In the genomic region with DNA sequence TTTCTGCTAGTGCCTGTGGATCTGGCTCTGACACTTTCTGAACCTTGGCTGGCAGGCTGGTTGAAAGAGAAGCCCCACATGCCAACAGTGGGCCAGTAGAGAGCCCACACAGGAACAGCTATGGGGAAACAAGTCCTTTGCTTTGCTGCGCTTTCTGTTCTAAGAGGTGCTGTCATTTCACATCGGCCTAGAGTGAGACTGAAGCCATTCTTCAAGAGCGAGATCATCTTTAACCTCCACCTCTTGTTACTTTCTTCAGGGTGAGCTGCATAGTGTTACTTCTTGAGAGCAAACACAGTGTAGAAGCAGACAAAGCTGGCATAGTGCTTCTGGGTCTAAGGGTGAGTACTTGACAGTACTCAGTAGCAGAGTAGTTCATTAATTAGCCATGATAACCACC, we compare ENCODE assay signal across 19 mouse cellular contexts.
A peak's percentile ranks its signal among the peaks of the same experiment; 100 is the strongest.
DNase-seq lines count a peak whose midpoint lies in the region; ATAC-seq lines count a peak whose summit lies in the region.
"Had no signal": no experiment of that assay in that cellular context is flagged by ENCODE, and none has a peak within 500 bp of the region (broad histone marks: within the 10 kb centered on the region; RNA-seq: fewer than 3 reads in every experiment).

No protein-coding gene starts in this region.

- no peak overlapping the region for H3K4me3 ChIP-seq in heart, embryonic 10.5 days
- no peak overlapping the region for H3K4me3 ChIP-seq in lung, embryonic 15.5 days
- H3K4me3 ChIP-seq in embryonic facial prominence, embryonic 11.5 days (ENCODE audit: low read depth, low read length): no peak overlapping the region
- H3K4me3 ChIP-seq in stomach, embryonic 16.5 days (replicated peaks; ENCODE audit: low read length): no peak overlapping the region
- H3K4me3 ChIP-seq: heart, embryonic 12.5 days; hindbrain, embryonic 13.5 days; layer of hippocampus, adult 2 months; midbrain, embryonic 12.5 days; myocyte; neural tube, embryonic 15.5 days had no signal

- no peaks in the 10 kb centered on the region for H3K9me3 ChIP-seq in heart, embryonic 10.5 days
- no peaks in the 10 kb centered on the region for H3K9me3 ChIP-seq in lung, embryonic 15.5 days
- no peaks in the 10 kb centered on the region for H3K9me3 ChIP-seq in embryonic facial prominence, embryonic 11.5 days (replicated peaks; ENCODE audit: control insufficient read depth, low read length)
- H3K9me3 ChIP-seq in stomach, embryonic 16.5 days (replicated peaks; ENCODE audit: control insufficient read depth, low read length): no peaks in the 10 kb centered on the region
- H3K9me3 ChIP-seq: heart, embryonic 12.5 days; hindbrain, embryonic 13.5 days; midbrain, embryonic 12.5 days; neural tube, embryonic 15.5 days had no signal

- H3K27ac ChIP-seq in heart, embryonic 10.5 days: peak overlapping the region; percentile 49; the same call in 1 of the 2 replicates
- H3K27ac ChIP-seq in lung, embryonic 15.5 days: peak overlapping the region; percentile 21; the same call in 1 of the 2 replicates
- no peak overlapping the region for H3K27ac ChIP-seq in embryonic facial prominence, embryonic 11.5 days (replicated peaks; ENCODE audit: low read depth, low read length)
- H3K27ac ChIP-seq in stomach, embryonic 16.5 days (ENCODE audit: low read length): 0 out of 2 replicates have a peak overlapping the region, but pooled peaks have one; percentile 29
- H3K27ac ChIP-seq: hindbrain, embryonic 13.5 days; kidney, postnatal 0 days; layer of hippocampus, adult 2 months; liver, embryonic 14.5 days; midbrain, embryonic 12.5 days; neural tube, embryonic 15.5 days had no signal

- no peak overlapping the region for H3K9ac ChIP-seq in lung, embryonic 15.5 days
- no peak overlapping the region for H3K9ac ChIP-seq in embryonic facial prominence, embryonic 11.5 days (replicated peaks; ENCODE audit: low read length)
- H3K9ac ChIP-seq in stomach, embryonic 16.5 days (ENCODE audit: low read length): no peak overlapping the region
- H3K9ac ChIP-seq: heart, embryonic 12.5 days; hindbrain, embryonic 13.5 days; liver, embryonic 14.5 days; midbrain, embryonic 12.5 days; neural tube, embryonic 15.5 days had no signal

- ATAC-seq in lung, embryonic 15.5 days (ENCODE audit: borderline replicate concordance, extremely low read depth, low FRiP score, low TSS enrichment): no peak
- no peak for ATAC-seq in embryonic facial prominence, embryonic 11.5 days (replicated peaks; ENCODE audit: insufficient number of reproducible peaks, low FRiP score, low TSS enrichment, low read depth)
- ATAC-seq in stomach, embryonic 16.5 days (ENCODE audit: insufficient read depth, low FRiP score): no peak
- ATAC-seq in erythroblast, adult 5-6 weeks (replicated peaks; ENCODE audit: low FRiP score, poor library complexity, severe bottlenecking): no peak
- ATAC-seq: intestine, postnatal 0 days had no signal

- 32% methylated on average over 3 of the region's 3 CpGs for WGBS in heart, embryonic 10.5 days
- 35% methylated on average over 3 of the region's 3 CpGs for WGBS in lung, embryonic 15.5 days
- 55% methylated on average over 3 of the region's 3 CpGs for WGBS in embryonic facial prominence, embryonic 11.5 days
- 51% methylated on average over 3 of the region's 3 CpGs for WGBS in stomach, embryonic 16.5 days

- H3K36me3 ChIP-seq in heart, embryonic 10.5 days: no peaks in the 10 kb centered on the region
- no peaks in the 10 kb centered on the region for H3K36me3 ChIP-seq in lung, embryonic 15.5 days
- H3K36me3 ChIP-seq in embryonic facial prominence, embryonic 11.5 days (replicated peaks; ENCODE audit: control insufficient read depth, insufficient read depth, low read depth, low read length): no peaks in the 10 kb centered on the region
- H3K36me3 ChIP-seq in stomach, embryonic 16.5 days (ENCODE audit: control insufficient read depth, insufficient read depth, low read length): no peaks in the 10 kb centered on the region
- H3K36me3 ChIP-seq: heart, embryonic 12.5 days; hindbrain, embryonic 13.5 days; midbrain, embryonic 12.5 days; neural tube, embryonic 15.5 days had no signal

- H3K4me1 ChIP-seq in heart, embryonic 10.5 days: peaks cover 27% of the 10 kb centered on the region
- H3K4me1 ChIP-seq in lung, embryonic 15.5 days: peaks cover 47% of the 10 kb centered on the region
- no peaks in the 10 kb centered on the region for H3K4me1 ChIP-seq in embryonic facial prominence, embryonic 11.5 days (ENCODE audit: control insufficient read depth, insufficient read depth, low read length)
- H3K4me1 ChIP-seq in stomach, embryonic 16.5 days (ENCODE audit: control insufficient read depth, insufficient read depth, low read length): peaks cover 15% of the 10 kb centered on the region

- DNase-seq in heart, embryonic 10.5 days (ENCODE audit: low spot score): no peak
- no peak for DNase-seq in heart, adult 8-10 months (ENCODE audit: low spot score)
- DNase-seq in lung, postnatal 4 days: no peak
- peak; percentile 25 for DNase-seq in embryonic facial prominence, embryonic 11.5 days (ENCODE audit: low spot score)
- DNase-seq: cerebellum, adult 9-10 months; left cerebral cortex, postnatal 4 days; thymus, postnatal 36 days had no signal

- no peak overlapping the region for H3K4me2 ChIP-seq in lung, embryonic 15.5 days
- no peak overlapping the region for H3K4me2 ChIP-seq in embryonic facial prominence, embryonic 11.5 days (ENCODE audit: low read depth, low read length)
- H3K4me2 ChIP-seq in stomach, embryonic 16.5 days (ENCODE audit: low read depth, low read length): no peak overlapping the region
- H3K4me2 ChIP-seq: heart, embryonic 12.5 days; hindbrain, embryonic 13.5 days; midbrain, embryonic 12.5 days; neural tube, embryonic 15.5 days had no signal

- no peaks in the 10 kb centered on the region for H3K27me3 ChIP-seq in heart, embryonic 10.5 days (ENCODE audit: insufficient read depth, poor library complexity, severe bottlenecking)
- H3K27me3 ChIP-seq in lung, embryonic 15.5 days: no peaks in the 10 kb centered on the region
- no peaks in the 10 kb centered on the region for H3K27me3 ChIP-seq in embryonic facial prominence, embryonic 11.5 days (ENCODE audit: control insufficient read depth, insufficient read depth, low read length)
- no peaks in the 10 kb centered on the region for H3K27me3 ChIP-seq in stomach, embryonic 16.5 days (ENCODE audit: control insufficient read depth, insufficient read depth, low read length)
- H3K27me3 ChIP-seq: heart, embryonic 12.5 days; hindbrain, embryonic 13.5 days; midbrain, embryonic 12.5 days; neural tube, embryonic 15.5 days had no signal
